Mouse (Mus musculus): ENCODE measurements at regions not wholly inside any gene's neighbourhood (a gene's known extent, or its start where the extent isn't known, plus 50 kb on each side); places are given as distances from the start of the nearest gene placed in this dataset.

DNA sequence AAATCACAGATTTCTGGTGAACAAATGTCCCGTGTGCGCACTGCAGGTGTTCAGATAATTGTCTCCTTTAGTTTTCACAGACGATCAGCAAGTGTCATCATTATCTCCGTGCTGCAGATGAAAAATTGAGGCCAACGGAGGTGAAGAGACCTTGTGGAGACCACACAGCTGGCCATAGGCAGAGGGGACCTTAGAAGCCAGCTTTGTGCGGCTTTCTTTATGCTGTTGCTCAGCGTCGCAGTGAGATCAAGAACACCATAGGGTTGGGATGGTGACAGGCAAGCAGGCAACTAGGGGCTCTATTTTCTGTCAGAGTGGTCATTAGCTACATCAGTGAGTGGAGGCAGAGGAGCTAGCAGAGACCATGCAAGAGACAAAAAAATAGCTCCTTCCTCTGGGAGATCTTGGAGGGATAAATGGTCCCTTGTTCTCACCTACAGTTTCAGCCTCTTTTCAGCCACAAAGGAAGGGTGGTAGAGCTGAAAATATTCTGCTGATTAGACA lies 324.4 kb downstream of the Chl1 start:
- WGBS, result 84% methylated on average over 8 of the region's 8 CpGs
- H3K9me3 ChIP-seq (ENCODE audit: control insufficient read depth, low read length), result no peaks in the 10 kb centered on the region
- ATAC-seq (ENCODE audit: insufficient read depth, low FRiP score, low TSS enrichment) (no peak), DNase-seq (ENCODE audit: low spot score) (no peak)
- H3K4me2 ChIP-seq (ENCODE audit: low read depth), result no peak overlapping the region
- no peak overlapping the region for H3K4me3 ChIP-seq (ENCODE audit: low read depth, low read length)
- no peak overlapping the region for H3K27ac ChIP-seq (ENCODE audit: low read depth, low read length)
- H3K9ac ChIP-seq (ENCODE audit: low read length), result no peak overlapping the region
- no peaks in the 10 kb centered on the region for H3K36me3 ChIP-seq (ENCODE audit: control insufficient read depth, insufficient read depth, low read length)
- H3K27me3 ChIP-seq (ENCODE audit: control insufficient read depth, insufficient read depth, low read length), result no peaks in the 10 kb centered on the region
- no peaks in the 10 kb centered on the region for H3K4me1 ChIP-seq (ENCODE audit: control insufficient read depth, insufficient read depth, low read length)

DNA sequence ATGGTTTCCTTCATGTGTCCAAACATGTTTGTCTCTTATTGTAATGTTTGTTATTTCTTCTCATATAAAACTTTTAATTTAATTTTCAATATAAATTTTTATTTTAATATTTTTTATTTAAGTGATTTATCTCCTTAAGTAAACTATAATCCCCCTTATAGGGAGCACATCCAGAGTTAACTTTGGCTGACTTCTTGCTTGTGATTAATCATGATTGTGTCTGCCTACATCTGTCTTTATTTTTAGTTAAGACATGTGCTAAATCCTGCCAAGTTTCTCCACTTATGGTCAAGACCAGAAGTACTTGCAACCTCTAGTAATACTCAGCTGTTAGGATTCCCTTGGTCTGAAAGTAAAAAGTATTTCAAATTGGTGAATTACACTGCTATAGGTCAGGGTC lies 349.4 kb downstream of the Chl1 start:
- Histone ChIP-seq H3K27me3 (ENCODE audit: control insufficient read depth, insufficient read depth, low read length) (no peaks in the 10 kb centered on the region), H3K36me3 (ENCODE audit: control insufficient read depth, insufficient read depth, low read length) (no peaks in the 10 kb centered on the region), H3K4me1 (ENCODE audit: control insufficient read depth, insufficient read depth, low read length) (no peaks in the 10 kb centered on the region), H3K9me3 (ENCODE audit: control insufficient read depth, low read length) (no peaks in the 10 kb centered on the region), H3K27ac (ENCODE audit: low read depth, low read length) (no peak overlapping the region), H3K9ac (ENCODE audit: low read length) (no peak overlapping the region), H3K4me2 (ENCODE audit: low read depth) (no peak overlapping the region), H3K4me3 (ENCODE audit: low read depth, low read length) (no peak overlapping the region)
- ATAC-seq (ENCODE audit: insufficient read depth, low FRiP score, low TSS enrichment), result no peak
- no peak for DNase-seq (ENCODE audit: low spot score)

- H3K9me3 ChIP-seq (ENCODE audit: control insufficient read depth, low read length), result no peaks in the 10 kb centered on the region
- no peak overlapping the region for H3K4me2 ChIP-seq (ENCODE audit: low read depth)
- whole genome bisulfite sequencing, result 75% methylated on average over 3 of the region's 3 CpGs
- ATAC-seq (ENCODE audit: insufficient read depth, low FRiP score, low TSS enrichment), result peak; percentile 47; the same call in 1 of the 2 replicates
- no peaks in the 10 kb centered on the region for H3K27me3 ChIP-seq (ENCODE audit: control insufficient read depth, insufficient read depth, low read length)
- no peak overlapping the region for H3K27ac ChIP-seq (ENCODE audit: low read depth, low read length)
- DNase-seq (ENCODE audit: low spot score), result no peak
- H3K9ac ChIP-seq (ENCODE audit: low read length), result no peak overlapping the region
- no peaks in the 10 kb centered on the region for H3K4me1 ChIP-seq (ENCODE audit: control insufficient read depth, insufficient read depth, low read length)
- H3K36me3 ChIP-seq (ENCODE audit: control insufficient read depth, insufficient read depth, low read length), result no peaks in the 10 kb centered on the region
- H3K4me3 ChIP-seq (ENCODE audit: low read depth, low read length), result no peak overlapping the region
Observed at GRCm38 (mm10) chr6:103893455-103893854, 383.1 kb downstream of the Chl1 start.

GRCm38 (mm10) chr6:103924504-103924903 lies 414.1 kb downstream of the Chl1 start:
- no peak overlapping the region for H3K9ac ChIP-seq (ENCODE audit: low read length)
- 80% methylated on average over 1 of the region's 1 CpGs for WGBS
- DNase-seq (ENCODE audit: low spot score) (no peak), ATAC-seq (ENCODE audit: insufficient read depth, low FRiP score, low TSS enrichment) (no peak)
- no peak overlapping the region for H3K27ac ChIP-seq (ENCODE audit: low read depth, low read length)
- no peaks in the 10 kb centered on the region for H3K4me1 ChIP-seq (ENCODE audit: control insufficient read depth, insufficient read depth, low read length)
- no peak overlapping the region for H3K4me2 ChIP-seq (ENCODE audit: low read depth)
- no peaks in the 10 kb centered on the region for H3K27me3 ChIP-seq (ENCODE audit: control insufficient read depth, insufficient read depth, low read length)
- H3K4me3 ChIP-seq (ENCODE audit: low read depth, low read length), result no peak overlapping the region
- H3K36me3 ChIP-seq (ENCODE audit: control insufficient read depth, insufficient read depth, low read length), result no peaks in the 10 kb centered on the region
- H3K9me3 ChIP-seq (ENCODE audit: control insufficient read depth, low read length), result no peaks in the 10 kb centered on the region

DNA sequence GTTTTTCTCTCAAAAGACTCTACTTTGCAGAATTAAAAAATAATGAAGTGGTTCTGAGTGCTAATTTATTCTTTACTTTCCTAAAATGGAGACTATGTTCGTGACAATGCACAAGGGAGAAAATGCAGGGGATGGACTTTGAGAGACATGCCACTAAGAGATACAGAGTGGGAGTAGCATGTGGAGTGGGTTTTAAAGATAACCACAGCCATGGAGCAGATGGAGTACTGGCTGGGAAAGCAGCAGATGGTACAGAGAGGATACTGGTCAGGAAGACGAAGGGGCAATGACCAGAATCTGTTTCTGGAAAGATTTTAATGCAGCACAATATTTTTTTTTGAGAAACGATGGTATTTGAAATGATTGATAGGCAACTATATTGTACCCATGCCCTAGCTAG lies 416.7 kb downstream of the Chl1 start:
- H3K36me3 ChIP-seq (ENCODE audit: control insufficient read depth, insufficient read depth, low read length), result no peaks in the 10 kb centered on the region
- ATAC-seq (ENCODE audit: insufficient read depth, low FRiP score, low TSS enrichment) (no peak), DNase-seq (ENCODE audit: low spot score) (no peak)
- no peak overlapping the region for H3K4me3 ChIP-seq (ENCODE audit: low read depth, low read length)
- no peak overlapping the region for H3K4me2 ChIP-seq (ENCODE audit: low read depth)
- no peaks in the 10 kb centered on the region for H3K4me1 ChIP-seq (ENCODE audit: control insufficient read depth, insufficient read depth, low read length)
- WGBS, result 73% methylated on average over 3 of the region's 3 CpGs
- no peak overlapping the region for H3K27ac ChIP-seq (ENCODE audit: low read depth, low read length)
- H3K27me3 ChIP-seq (ENCODE audit: control insufficient read depth, insufficient read depth, low read length), result no peaks in the 10 kb centered on the region
- H3K9me3 ChIP-seq (ENCODE audit: control insufficient read depth, low read length), result no peaks in the 10 kb centered on the region
- no peak overlapping the region for H3K9ac ChIP-seq (ENCODE audit: low read length)

DNA sequence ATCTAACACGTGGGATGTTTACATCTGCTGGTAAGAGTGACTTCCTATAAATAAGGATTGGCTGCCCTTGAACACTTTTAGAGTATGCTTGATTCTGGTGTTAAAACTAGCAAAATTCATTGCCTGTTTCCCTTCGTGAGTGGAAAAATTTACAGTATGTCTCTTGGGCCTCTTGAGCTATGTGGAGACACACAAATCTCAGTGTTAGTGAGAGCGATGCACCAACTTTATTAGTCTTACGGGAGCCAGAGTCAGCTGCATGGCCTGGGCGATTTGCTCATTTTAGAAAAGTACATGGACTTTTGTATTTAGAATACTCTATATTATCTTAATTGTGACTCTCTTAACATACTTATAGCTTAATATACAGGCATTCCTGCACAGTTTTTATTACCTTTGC lies 430.0 kb downstream of the Chl1 start:
- no peaks in the 10 kb centered on the region for H3K27me3 ChIP-seq (ENCODE audit: control insufficient read depth, insufficient read depth, low read length)
- no peak for DNase-seq (ENCODE audit: low spot score)
- WGBS, result 82% methylated on average over 5 of the region's 5 CpGs
- H3K36me3 ChIP-seq (ENCODE audit: control insufficient read depth, insufficient read depth, low read length), result no peaks in the 10 kb centered on the region
- no peak overlapping the region for H3K9ac ChIP-seq (ENCODE audit: low read length)
- no peak overlapping the region for H3K4me3 ChIP-seq (ENCODE audit: low read depth, low read length)
- ATAC-seq (ENCODE audit: insufficient read depth, low FRiP score, low TSS enrichment), result no peak
- H3K4me1 ChIP-seq (ENCODE audit: control insufficient read depth, insufficient read depth, low read length), result no peaks in the 10 kb centered on the region
- H3K27ac ChIP-seq (ENCODE audit: low read depth, low read length), result no peak overlapping the region
- H3K9me3 ChIP-seq (ENCODE audit: control insufficient read depth, low read length), result no peaks in the 10 kb centered on the region
- no peak overlapping the region for H3K4me2 ChIP-seq (ENCODE audit: low read depth)

- Histone ChIP-seq H3K27ac (ENCODE audit: low read depth, low read length) (no peak overlapping the region), H3K36me3 (ENCODE audit: control insufficient read depth, insufficient read depth, low read length) (no peaks in the 10 kb centered on the region), H3K9me3 (ENCODE audit: control insufficient read depth, low read length) (no peaks in the 10 kb centered on the region), H3K9ac (ENCODE audit: low read length) (no peak overlapping the region), H3K4me2 (ENCODE audit: low read depth) (no peak overlapping the region), H3K4me1 (ENCODE audit: control insufficient read depth, insufficient read depth, low read length) (no peaks in the 10 kb centered on the region), H3K27me3 (ENCODE audit: control insufficient read depth, insufficient read depth, low read length) (no peaks in the 10 kb centered on the region), H3K4me3 (ENCODE audit: low read depth, low read length) (no peak overlapping the region)
- 65% methylated on average over 2 of the region's 2 CpGs for WGBS
- no peak for ATAC-seq (ENCODE audit: insufficient read depth, low FRiP score, low TSS enrichment)
- DNase-seq (ENCODE audit: low spot score), result no peak
Observed at GRCm38 (mm10) chr6:103944361-103944760, 434.0 kb downstream of the Chl1 start.

GRCm38 (mm10) chr6:103947474-103947873 lies 437.1 kb downstream of the Chl1 start:
- Histone ChIP-seq H3K4me1 (ENCODE audit: control insufficient read depth, insufficient read depth, low read length) (no peaks in the 10 kb centered on the region), H3K36me3 (ENCODE audit: control insufficient read depth, insufficient read depth, low read length) (no peaks in the 10 kb centered on the region), H3K9me3 (ENCODE audit: control insufficient read depth, low read length) (no peaks in the 10 kb centered on the region), H3K27ac (ENCODE audit: low read depth, low read length) (no peak overlapping the region), H3K4me2 (ENCODE audit: low read depth) (no peak overlapping the region), H3K9ac (ENCODE audit: low read length) (no peak overlapping the region), H3K27me3 (ENCODE audit: control insufficient read depth, insufficient read depth, low read length) (no peaks in the 10 kb centered on the region), H3K4me3 (ENCODE audit: low read depth, low read length) (no peak overlapping the region)
- no peak for DNase-seq (ENCODE audit: low spot score)
- WGBS, result 87% methylated on average over 3 of the region's 3 CpGs
- no peak for ATAC-seq (ENCODE audit: insufficient read depth, low FRiP score, low TSS enrichment)

DNA sequence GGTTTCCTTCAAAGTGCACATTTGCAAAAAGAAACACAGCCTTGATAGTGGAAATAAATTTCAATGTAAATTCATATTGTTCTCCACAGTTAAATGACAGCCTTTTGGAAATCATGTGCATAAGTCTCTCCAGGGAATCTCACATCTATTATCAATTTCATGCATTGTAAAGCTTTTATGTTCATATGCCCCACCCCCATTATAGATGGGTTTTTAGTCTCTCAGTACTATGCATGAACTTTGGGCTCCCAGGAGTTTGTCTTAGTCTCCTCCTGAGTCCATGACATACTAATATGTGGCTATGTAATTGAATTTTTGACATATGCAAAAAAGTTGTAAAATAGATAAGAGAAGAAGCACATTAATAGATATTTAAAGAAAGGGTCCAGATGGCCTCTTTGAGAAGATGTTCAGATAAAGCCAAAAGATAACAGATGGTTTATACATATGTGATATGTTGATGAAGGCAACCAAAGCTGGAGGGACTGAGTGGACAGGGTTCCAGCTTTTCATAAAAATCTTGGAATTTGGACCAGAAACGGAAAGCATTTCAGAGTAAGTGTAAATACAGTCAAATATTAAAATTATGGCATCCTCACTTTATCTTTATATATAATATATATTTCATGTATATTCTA lies 442.9 kb downstream of the Chl1 start:
- 76% methylated on average over 1 of the region's 1 CpGs for WGBS
- DNase-seq (ENCODE audit: low spot score) (no peak), ATAC-seq (ENCODE audit: insufficient read depth, low FRiP score, low TSS enrichment) (peak; percentile 66)
- Histone ChIP-seq H3K36me3 (ENCODE audit: control insufficient read depth, insufficient read depth, low read length) (no peaks in the 10 kb centered on the region), H3K9ac (ENCODE audit: low read length) (no peak overlapping the region), H3K27ac (ENCODE audit: low read depth, low read length) (no peak overlapping the region), H3K4me3 (ENCODE audit: low read depth, low read length) (no peak overlapping the region), H3K9me3 (ENCODE audit: control insufficient read depth, low read length) (no peaks in the 10 kb centered on the region), H3K27me3 (ENCODE audit: control insufficient read depth, insufficient read depth, low read length) (no peaks in the 10 kb centered on the region), H3K4me1 (ENCODE audit: control insufficient read depth, insufficient read depth, low read length) (no peaks in the 10 kb centered on the region), H3K4me2 (ENCODE audit: low read depth) (no peak overlapping the region)
